ENCODE assay signal across 9 mouse cellular contexts in the genomic region with DNA sequence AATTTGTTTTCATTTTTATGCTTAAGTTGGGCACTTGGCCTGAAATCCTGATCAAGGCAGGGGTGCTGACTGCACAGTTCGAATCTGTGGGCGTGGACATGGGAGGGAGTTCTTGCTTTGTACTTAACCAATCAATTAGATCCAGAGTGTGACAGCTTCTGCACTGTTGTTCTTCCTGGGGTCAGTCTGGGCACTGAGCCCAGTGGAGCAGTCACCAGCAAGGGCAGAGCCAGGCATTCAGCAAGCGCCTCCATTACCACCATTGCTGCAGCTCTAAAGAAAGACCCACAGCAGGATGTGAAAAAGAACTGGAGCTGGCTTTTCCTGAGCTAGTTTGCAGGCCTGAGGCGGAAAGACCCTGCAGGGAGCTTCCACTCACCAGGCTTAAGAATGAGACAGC. TPM values are rescaled to one million over a fixed set of nuclear protein-coding genes. Genes with fewer than 3 reads are reported as not detected.
DNase-seq lines count a peak whose midpoint lies in the region; ATAC-seq and TF ChIP-seq lines count a peak whose summit lies in the region.
"Had no signal": no experiment of that assay in that cellular context is flagged by ENCODE, and none has a peak within 500 bp of the region (broad histone marks: within the 10 kb centered on the region; RNA-seq: fewer than 3 reads in every experiment).

No protein-coding gene starts in this region.

- peaks cover 14% of the 10 kb centered on the region for H3K4me1 ChIP-seq in lung, embryonic 14.5 days (ENCODE audit: insufficient read depth)

- no peaks in the 10 kb centered on the region for H3K27me3 ChIP-seq in lung, embryonic 14.5 days (ENCODE audit: insufficient read depth, low read length)

- H3K9me3 ChIP-seq in lung, embryonic 14.5 days (ENCODE audit: low read depth, low read length) = no peaks in the 10 kb centered on the region

- H3K9ac ChIP-seq in lung, embryonic 14.5 days = no peak overlapping the region

- no peak overlapping the region for H3K4me3 ChIP-seq in lung, embryonic 14.5 days (ENCODE audit: low read depth, low read length)
- H3K4me3 ChIP-seq: left cerebral cortex, adult 2 months had no signal

- 27% methylated on average over 4 of the region's 4 CpGs for WGBS in lung, embryonic 14.5 days

- peak overlapping the region; percentile 31; the same call in 1 of the 2 replicates for H3K4me2 ChIP-seq in lung, embryonic 14.5 days

- peak; percentile 84 for ATAC-seq in lung, embryonic 14.5 days (ENCODE audit: insufficient read depth)
- no peak for ATAC-seq in inflammation-experienced regulatory T-cells, adult 6 months

- H3K27ac ChIP-seq in lung, embryonic 14.5 days (ENCODE audit: low read depth) = peak overlapping the region; percentile 82
- H3K27ac ChIP-seq: left cerebral cortex, adult 2 months had no signal

- DNase-seq in right cerebral cortex, postnatal 10 days (ENCODE audit: low spot score in 2 of 2) = peak; percentile 71 to 74
- DNase-seq in right cerebral cortex, postnatal 25 days = no peak
- peak; percentile 48 for DNase-seq in fibroblast of lung, adult 2 months (ENCODE audit: low read depth)
- DNase-seq in kidney, adult 18-20 months = peak; percentile 58
- DNase-seq in lung, embryonic 14.5 days = peak; percentile 86
- DNase-seq in retina, embryonic 14.5 days (ENCODE audit: low spot score) = peak; percentile 25
- DNase-seq in gastrocnemius, postnatal 10 days = no peak

- TF ChIP-seq CTCF in lung, embryonic 14.5 days (IDR thresholded peaks at IDR 0.05; ENCODE audit: low read depth) = no peak

- H3K36me3 ChIP-seq in lung, embryonic 14.5 days (ENCODE audit: insufficient read depth) = no peaks in the 10 kb centered on the region

RNA-seq across cellular contexts. Expression of a gene that starts 38.0 kb away (rescaled TPM):
- 2.2 and 2.7 TPM in 2 replicates for polyA plus RNA-seq in lung, embryonic 14.5 days (2014; fragmentation: Nextera tagmentation; extraction: Ambion mirVana)
- total RNA-seq in gastrocnemius, postnatal 10 days (2021) = 10 to 100 TPM; 16.3 to 22.4 TPM
- under 1 TPM in 1 of 3 experiments, not detected in 2; 0.33 TPM for polyA plus RNA-seq in inflammation-experienced regulatory T-cells, adult 6 months (2017; shearing (Covaris generic))

RNA-seq across cellular contexts. Expression of a gene that starts 48.9 kb away (rescaled TPM):
- 18.9 and 19.9 TPM in 2 replicates for polyA plus RNA-seq in lung, embryonic 14.5 days (2014; fragmentation: Nextera tagmentation; extraction: Ambion mirVana)
- total RNA-seq in gastrocnemius, postnatal 10 days (2021) = 10 to 100 TPM; 10.9 to 11.4 TPM
- 10 to 100 TPM; 17.5 to 24.1 (median 23.2) TPM for polyA plus RNA-seq in inflammation-experienced regulatory T-cells, adult 6 months (2017; shearing (Covaris generic))

RNA-seq across cellular contexts. Expression of a gene that starts 56.9 kb away (rescaled TPM):
- not detected in 2 replicates for polyA plus RNA-seq in lung, embryonic 14.5 days (2014; fragmentation: Nextera tagmentation; extraction: Ambion mirVana)
- total RNA-seq in gastrocnemius, postnatal 10 days (2021) = 100 to 1,000 TPM; 193 to 229 TPM
- 1 to 10 TPM in 1 of 3 experiments, not detected in 2; 2.4 TPM for polyA plus RNA-seq in inflammation-experienced regulatory T-cells, adult 6 months (2017; shearing (Covaris generic))
- total RNA-seq: left cerebral cortex, adult 2 months had no signal

RNA-seq across cellular contexts. Expression of a gene that starts 59.4 kb away (rescaled TPM):
- 11.6 and 11.7 TPM in 2 replicates for polyA plus RNA-seq in lung, embryonic 14.5 days (2014; fragmentation: Nextera tagmentation; extraction: Ambion mirVana)
- total RNA-seq in gastrocnemius, postnatal 10 days (2021) = 100 to 1,000 TPM; 419 to 469 TPM
- 10 to 100 TPM; 35.1 to 58.4 (median 36.4) TPM for polyA plus RNA-seq in inflammation-experienced regulatory T-cells, adult 6 months (2017; shearing (Covaris generic))

Comparison
In these comparisons a context has a peak if more than half of its experiments do, and no peak if none do; other contexts are left out.
1. DNase-seq: peak in right cerebral cortex, postnatal 10 days (2 of 2), fibroblast of lung, adult 2 months (single experiment), kidney, adult 18-20 months (single experiment), lung, embryonic 14.5 days (single experiment) and retina, embryonic 14.5 days (single experiment); none in right cerebral cortex, postnatal 25 days (single experiment) and gastrocnemius, postnatal 10 days (single experiment).